In the genomic region with DNA sequence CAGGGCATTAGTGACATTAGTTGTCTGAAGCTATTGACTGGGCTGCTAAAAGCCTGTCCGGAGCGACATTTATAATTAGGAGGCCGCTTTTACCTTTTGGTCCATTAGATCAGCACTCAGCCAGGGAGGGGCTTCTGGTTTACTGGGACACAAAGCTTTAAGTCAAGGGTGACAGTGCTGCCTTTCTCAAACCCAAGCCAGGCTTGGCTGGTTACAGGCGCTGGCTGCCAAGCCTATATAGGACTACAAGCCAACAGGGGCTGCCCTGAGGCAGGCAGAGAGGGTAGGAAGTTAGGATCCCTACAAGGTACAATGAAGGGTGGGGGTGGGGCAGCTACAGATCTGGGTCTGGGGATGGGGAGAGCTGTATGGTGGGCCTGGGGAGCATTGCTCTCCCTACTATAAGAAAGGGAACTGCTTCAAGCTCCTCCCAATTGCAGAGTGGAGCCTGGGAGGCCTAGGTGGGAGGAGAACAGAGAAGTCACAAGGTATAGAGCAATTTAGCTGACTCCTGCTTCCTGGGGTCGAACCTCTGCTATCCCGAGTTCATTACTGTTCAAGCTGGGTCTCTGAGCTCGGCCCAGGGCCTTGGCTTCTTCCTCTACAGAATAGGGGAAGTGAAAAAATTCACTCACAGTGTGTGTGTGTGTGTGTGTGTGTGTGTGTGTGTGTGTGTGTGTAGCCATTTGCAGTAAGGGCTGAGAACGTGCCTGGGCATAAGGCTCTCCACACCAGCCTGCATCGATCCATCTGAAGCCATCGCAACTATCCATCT, we compare ENCODE assay signal across 8 mouse cellular contexts. TPM values are rescaled to one million over a fixed set of nuclear protein-coding genes. Genes with fewer than 3 reads are reported as not detected.
DNase-seq lines count a peak whose midpoint lies in the region; ATAC-seq lines count a peak whose summit lies in the region.
"Had no signal": no experiment of that assay in that cellular context is flagged by ENCODE, and none has a peak within 500 bp of the region (broad histone marks: within the 10 kb centered on the region; RNA-seq: fewer than 3 reads in every experiment).

No protein-coding gene starts in this region.

- peaks cover 30% of the 10 kb centered on the region for H3K4me1 ChIP-seq in intestine, embryonic 16.5 days (ENCODE audit: control insufficient read depth, insufficient read depth, low read length)
- H3K4me1 ChIP-seq in midbrain, embryonic 10.5 days: peaks cover 11% of the 10 kb centered on the region

- H3K27ac ChIP-seq in intestine, embryonic 16.5 days (ENCODE audit: low read length): peak overlapping the region; percentile 95
- peak overlapping the region; percentile 96 for H3K27ac ChIP-seq in macrophage
- H3K27ac ChIP-seq in midbrain, embryonic 10.5 days (replicated peaks): no peak overlapping the region
- H3K27ac ChIP-seq: left cerebral cortex, adult 2 months had no signal

- H3K4me3 ChIP-seq in intestine, embryonic 16.5 days (ENCODE audit: low read length): no peak overlapping the region
- no peak overlapping the region for H3K4me3 ChIP-seq in macrophage (ENCODE audit: inconsistent target)
- no peak overlapping the region for H3K4me3 ChIP-seq in midbrain, embryonic 10.5 days
- H3K4me3 ChIP-seq: left cerebral cortex, adult 2 months had no signal

- WGBS in intestine, embryonic 16.5 days: 67% methylated on average over 10 of the region's 10 CpGs
- WGBS in macrophage (ENCODE audit: missing documents): 35% methylated on average over 10 of the region's 10 CpGs
- 83% methylated on average over 10 of the region's 10 CpGs for WGBS in midbrain, embryonic 10.5 days

- H3K9me3 ChIP-seq in intestine, embryonic 16.5 days (ENCODE audit: control insufficient read depth, low read length): no peaks in the 10 kb centered on the region
- H3K9me3 ChIP-seq in midbrain, embryonic 10.5 days (replicated peaks): no peaks in the 10 kb centered on the region

- intact Hi-C loops in left cerebral cortex, postnatal 14 days (cut with DNase I): no loop called here

- DNase-seq in left cerebral cortex, postnatal 14 days (ENCODE audit: low spot score in 2 of 2): peak; percentile 20 to 33
- no peak for DNase-seq in left cerebral cortex, adult 11 months (ENCODE audit: low spot score)
- no peak for DNase-seq in urinary bladder, postnatal 4 days (ENCODE audit: low spot score in 2 of 2)
- DNase-seq in midbrain, embryonic 10.5 days (ENCODE audit: low spot score): no peak
- no peak for DNase-seq in layer of hippocampus, postnatal 14 days (ENCODE audit: low spot score in 2 of 2)

- H3K9ac ChIP-seq in intestine, embryonic 16.5 days (ENCODE audit: low read depth, low read length): peak overlapping the region; percentile 39; the same call in 1 of the 2 replicates

- H3K79me2 ChIP-seq in macrophage (ENCODE audit: inconsistent target): peaks cover 52% of the 10 kb centered on the region

- no peak overlapping the region for H3K4me2 ChIP-seq in intestine, embryonic 16.5 days (ENCODE audit: low read depth, low read length)

- H3K36me3 ChIP-seq in intestine, embryonic 16.5 days (ENCODE audit: control insufficient read depth, insufficient read depth, low read length): no peaks in the 10 kb centered on the region
- H3K36me3 ChIP-seq in macrophage (ENCODE audit: inconsistent target): peaks cover 20% of the 10 kb centered on the region; the same call in 1 of the 2 replicates
- H3K36me3 ChIP-seq in midbrain, embryonic 10.5 days: no peaks in the 10 kb centered on the region

- no peaks in the 10 kb centered on the region for H3K27me3 ChIP-seq in intestine, embryonic 16.5 days (replicated peaks; ENCODE audit: control insufficient read depth, insufficient read depth, low read length)
- 0 out of 2 replicates have a peak, but pooled peaks cover 3% of the 10 kb centered on the region for H3K27me3 ChIP-seq in midbrain, embryonic 10.5 days (ENCODE audit: low read depth, poor library complexity, severe bottlenecking)

- peak; percentile 21 for ATAC-seq in intestine, embryonic 16.5 days

RNA-seq across cellular contexts. Expression of gene Trim14, which starts 18.5 kb away (rescaled TPM):
- 1 to 10 TPM in 1 of 2 experiments, under 1 TPM in 1; 0.47 to 1.5 TPM for total RNA-seq in left cerebral cortex, postnatal 14 days (2021)
- 14.8 and 15.2 TPM in 2 replicates for polyA plus RNA-seq in intestine, embryonic 16.5 days (2015; fragmentation: Nextera tagmentation; extraction: Ambion mirVana)
- 100 to 1,000 TPM in 20 of 26 experiments, 10 to 100 TPM in 6; 40.3 to 320 (median 186) TPM for total RNA-seq in macrophage (2018; cell fraction: chromatin; rRNA removed)
- total RNA-seq in macrophage (2018; cell fraction: cytosol; rRNA removed): 100 to 1,000 TPM in 14 of 26 experiments, 10 to 100 TPM in 12; 40.9 to 189 (median 109) TPM
- total RNA-seq in macrophage (2018; cell fraction: nucleus; rRNA removed): 100 to 1,000 TPM in 20 of 26 experiments, 10 to 100 TPM in 6; 47.0 to 265 (median 151) TPM
- polyA plus RNA-seq in macrophage (2018): 89.8 to 107 TPM (median 90.1 TPM) in 3 replicates
- polyA plus RNA-seq in midbrain, embryonic 10.5 days (2016; fragmentation: Nextera tagmentation; extraction: Ambion mirVana): 0.62 and 0.63 TPM in 2 replicates
- total RNA-seq in layer of hippocampus, postnatal 14 days (2021): 1 to 10 TPM in 1 of 2 experiments, under 1 TPM in 1; 0.69 to 1.5 TPM

RNA-seq across cellular contexts. Expression of gene Coro2a, which starts 47.5 kb away (rescaled TPM):
- total RNA-seq in left cerebral cortex, postnatal 14 days (2021): 10 to 100 TPM; 34.1 to 37.3 TPM
- polyA plus RNA-seq in intestine, embryonic 16.5 days (2015; fragmentation: Nextera tagmentation; extraction: Ambion mirVana): 99.8 and 112 TPM in 2 replicates
- 100 to 1,000 TPM in 16 of 26 experiments, 10 to 100 TPM in 10; 19.8 to 277 (median 119) TPM for total RNA-seq in macrophage (2018; cell fraction: chromatin; rRNA removed)
- total RNA-seq in macrophage (2018; cell fraction: cytosol; rRNA removed): 10 to 100 TPM; 44.6 to 93.4 (median 63.3) TPM
- 100 to 1,000 TPM in 9 of 26 experiments, 10 to 100 TPM in 17; 29.9 to 258 (median 87.1) TPM for total RNA-seq in macrophage (2018; cell fraction: nucleus; rRNA removed)
- polyA plus RNA-seq in macrophage (2018): 34.5 to 36.9 TPM (median 35.4 TPM) in 3 replicates
- 2.8 TPM in 2 replicates for polyA plus RNA-seq in midbrain, embryonic 10.5 days (2016; fragmentation: Nextera tagmentation; extraction: Ambion mirVana)
- total RNA-seq in layer of hippocampus, postnatal 14 days (2021): 10 to 100 TPM; 27.9 to 30.5 TPM

Comparison
In these comparisons a context has a peak if more than half of its experiments do, and no peak if none do; other contexts are left out.
1. DNase-seq: peak in left cerebral cortex, postnatal 14 days (2 of 2); none in left cerebral cortex, adult 11 months (single experiment), urinary bladder, postnatal 4 days (0 of 2), midbrain, embryonic 10.5 days (single experiment) and layer of hippocampus, postnatal 14 days (0 of 2).